Comparison of ENCODE assay signal across 38 mouse cellular contexts in the genomic region with DNA sequence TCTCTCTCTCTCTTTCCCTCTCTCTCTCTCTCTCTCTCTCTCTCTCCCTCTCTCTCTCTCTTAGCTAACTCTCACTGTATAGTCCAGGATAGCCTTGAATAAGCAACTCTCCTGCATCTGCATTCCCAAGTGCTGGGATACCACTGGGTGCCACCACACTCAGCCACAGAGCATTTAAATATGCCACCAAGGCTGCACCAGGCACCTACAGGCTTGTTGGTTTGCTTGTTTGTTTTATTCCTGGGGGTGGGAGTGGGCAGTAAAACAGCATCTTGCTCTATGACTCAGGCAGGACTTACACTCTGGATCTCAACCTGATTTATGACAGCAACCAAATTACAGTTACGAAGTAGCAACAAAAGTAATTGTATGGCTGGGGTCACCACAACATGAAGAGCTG. TPM values are rescaled to one million over a fixed set of nuclear protein-coding genes. Genes with fewer than 3 reads are reported as not detected.
"Had no signal": no experiment of that assay in that cellular context is flagged by ENCODE, and none has a peak within 500 bp of the region (broad histone marks: within the 10 kb centered on the region; RNA-seq: fewer than 3 reads in every experiment).

No protein-coding gene starts in this region.

- H3K27me3 ChIP-seq: heart, embryonic 13.5 days; heart, embryonic 15.5 days; hindbrain, embryonic 12.5 days; hindbrain, embryonic 13.5 days; hindbrain, embryonic 15.5 days; intestine, embryonic 15.5 days; kidney, embryonic 15.5 days had no signal

- H3K4me2 ChIP-seq: heart, embryonic 11.5 days; heart, embryonic 13.5 days; heart, embryonic 15.5 days; hindbrain, embryonic 12.5 days; hindbrain, embryonic 13.5 days; hindbrain, embryonic 14.5 days; hindbrain, embryonic 15.5 days; intestine, embryonic 15.5 days; kidney, embryonic 15.5 days had no signal

- DNase-seq: heart, postnatal 14 days; heart, postnatal 4 days; kidney, adult 11 months; kidney, adult 18-20 months; kidney, adult 2 months; kidney, adult 8-10 months; kidney, adult 9 months; kidney, postnatal 10 days; kidney, postnatal 14 days; kidney, postnatal 25 days; kidney, postnatal 36 days; kidney, postnatal 4 days; layer of hippocampus, adult 9-11 months; layer of hippocampus, postnatal 36 days had no signal

- H3K36me3 ChIP-seq: heart, embryonic 13.5 days; heart, embryonic 15.5 days; hindbrain, embryonic 10.5 days; hindbrain, embryonic 12.5 days; hindbrain, embryonic 13.5 days; hindbrain, embryonic 15.5 days; intestine, embryonic 15.5 days; kidney, embryonic 15.5 days had no signal

- H3K9me3 ChIP-seq: heart, embryonic 13.5 days; heart, embryonic 15.5 days; hindbrain, embryonic 10.5 days; hindbrain, embryonic 12.5 days; hindbrain, embryonic 13.5 days; hindbrain, embryonic 15.5 days; intestine, embryonic 15.5 days; kidney, embryonic 15.5 days had no signal

- H3K4me3 ChIP-seq: heart, embryonic 13.5 days; heart, embryonic 15.5 days; hindbrain, embryonic 10.5 days; hindbrain, embryonic 12.5 days; hindbrain, embryonic 13.5 days; hindbrain, embryonic 15.5 days; intestine, embryonic 15.5 days; kidney, embryonic 15.5 days; layer of hippocampus, adult 2 months; left cerebral cortex, adult 2 months had no signal

- ATAC-seq: hindbrain, embryonic 16.5 days; hindbrain, postnatal 0 days; inflammation-experienced regulatory T-cells, adult 6 months; intestine, embryonic 15.5 days; intestine, embryonic 16.5 days; intestine, postnatal 0 days had no signal

- H3K27ac ChIP-seq: heart, embryonic 13.5 days; heart, embryonic 15.5 days; hindbrain, embryonic 10.5 days; hindbrain, embryonic 12.5 days; hindbrain, embryonic 13.5 days; hindbrain, embryonic 14.5 days; hindbrain, embryonic 15.5 days; hindbrain, postnatal 0 days; intestine, embryonic 15.5 days; kidney, embryonic 15.5 days; kidney, postnatal 0 days; layer of hippocampus, adult 2 months; left cerebral cortex, adult 2 months had no signal

- H3K9ac ChIP-seq: heart, embryonic 13.5 days; heart, embryonic 15.5 days; hindbrain, embryonic 12.5 days; hindbrain, embryonic 13.5 days; hindbrain, embryonic 14.5 days; hindbrain, embryonic 15.5 days; intestine, embryonic 15.5 days; kidney, embryonic 15.5 days had no signal

RNA-seq across cellular contexts. Expression of a gene that starts 25.6 kb away (rescaled TPM):
- total RNA-seq: heart, postnatal 25 days; heart, postnatal 4 days; hematopoietic stem cell, adult 5-6 weeks had no signal
- polyA plus RNA-seq: heart, embryonic 11.5 days; heart, embryonic 13.5 days; heart, embryonic 14.5 days; heart, embryonic 15.5 days; inflammation-experienced regulatory T-cells, adult 6 months; intestine, embryonic 14.5 days; intestine, embryonic 16.5 days; intestine, postnatal 0 days; kidney, embryonic 14.5 days; kidney, embryonic 15.5 days; kidney, embryonic 16.5 days had no signal
